Mouse (Mus musculus): Measurements from ENCODE around the gene Anp32b. TPM values are rescaled to one million over a fixed set of nuclear protein-coding genes. Genes with fewer than 3 reads are reported as not detected.

Gene Anp32b
- total RNA-seq, 2 experiments from 2014 or later, result 54.9 to 56.1 TPM

DNA sequence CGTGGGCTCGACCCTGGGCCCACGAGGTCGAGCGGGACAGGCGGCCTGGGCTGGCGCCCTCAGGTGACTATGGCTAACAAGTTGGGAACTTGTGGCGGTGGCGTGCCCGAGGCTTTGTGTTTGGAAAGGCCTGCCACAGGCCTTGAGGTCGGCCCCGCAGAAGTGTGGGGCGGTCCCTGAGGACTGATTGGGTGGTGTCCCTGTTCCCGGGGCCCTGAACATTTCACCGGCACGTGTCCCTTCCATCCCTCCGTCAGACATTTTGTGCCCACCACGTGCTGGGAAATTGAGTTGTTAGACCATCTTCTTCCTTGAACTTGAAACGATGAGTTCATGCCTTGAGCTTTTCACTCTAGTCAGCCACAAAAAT is 1.8 kb downstream of the Anp32b start:
- DNase-seq (ENCODE audit: low spot score in 2 of 2), result peak; percentile 10 to 39

DNA sequence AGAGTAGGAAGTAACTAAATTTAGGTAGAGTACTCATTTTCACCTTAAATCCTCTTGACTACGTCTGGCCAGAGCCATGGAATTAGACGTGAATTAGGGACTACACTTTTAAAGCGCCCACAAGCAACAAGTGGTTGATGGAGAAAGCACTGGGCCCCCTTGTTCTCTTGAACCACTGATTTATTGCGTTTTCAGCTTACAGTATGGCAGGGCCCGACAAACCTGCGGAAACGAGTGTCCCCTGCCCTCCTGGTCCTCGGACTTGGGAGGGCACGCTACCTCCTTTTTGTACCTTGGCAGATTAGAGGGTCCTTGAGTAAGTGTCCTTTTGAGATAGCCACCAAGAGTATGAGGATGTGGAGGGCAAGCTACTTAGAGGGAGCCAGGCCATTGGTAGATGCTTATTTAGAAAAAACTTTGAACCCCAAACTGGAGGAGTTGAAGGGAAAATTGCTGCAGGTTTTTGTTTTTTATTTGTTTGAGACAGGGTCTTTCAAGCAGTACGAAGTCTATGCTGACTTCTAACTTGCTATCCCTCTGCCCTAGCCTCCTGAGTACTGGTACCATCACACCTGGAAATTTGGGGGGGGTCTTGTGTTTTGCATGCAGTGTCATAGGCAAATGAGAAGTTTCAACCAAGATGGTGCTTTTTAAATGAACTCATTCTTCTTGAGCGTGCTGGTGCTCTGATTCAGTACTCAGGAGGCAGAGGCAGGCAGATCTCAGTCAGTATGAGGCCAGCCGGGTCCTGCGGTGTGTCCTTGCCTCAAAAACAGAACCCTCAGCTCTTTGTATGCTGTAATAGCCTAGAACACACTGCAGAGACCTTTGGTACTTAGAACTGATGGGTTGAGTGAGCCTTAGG is 2.4 kb downstream of the Anp32b start:
- no peak for DNase-seq (ENCODE audit: low spot score in 2 of 2)

- DNase-seq (ENCODE audit: low spot score in 2 of 2), result no peak
Measured at GRCm38 (mm10) chr4:46454097-46454864, 3.6 kb downstream of the Anp32b start.

DNA sequence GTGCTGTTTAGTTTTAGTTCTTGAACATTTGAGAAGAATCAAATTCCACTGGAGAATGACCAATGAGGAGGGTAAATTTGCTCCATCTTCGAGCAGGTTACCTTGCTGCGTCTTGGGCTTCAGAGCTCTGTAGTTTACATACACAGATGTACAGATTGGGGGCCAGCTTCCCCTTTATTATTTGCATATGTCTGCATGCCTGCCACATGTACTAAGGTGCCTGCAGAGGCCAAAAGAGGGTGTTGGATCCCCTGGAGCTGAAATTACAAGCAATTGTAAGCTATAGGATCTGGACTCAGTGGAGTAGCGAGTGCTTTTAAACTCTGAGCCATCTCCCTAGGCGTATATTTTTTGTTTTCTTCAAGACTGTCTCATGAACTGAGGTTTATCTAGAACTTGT is 6.1 kb downstream of the Anp32b start:
- no peak for DNase-seq (ENCODE audit: low spot score in 2 of 2)

DNA sequence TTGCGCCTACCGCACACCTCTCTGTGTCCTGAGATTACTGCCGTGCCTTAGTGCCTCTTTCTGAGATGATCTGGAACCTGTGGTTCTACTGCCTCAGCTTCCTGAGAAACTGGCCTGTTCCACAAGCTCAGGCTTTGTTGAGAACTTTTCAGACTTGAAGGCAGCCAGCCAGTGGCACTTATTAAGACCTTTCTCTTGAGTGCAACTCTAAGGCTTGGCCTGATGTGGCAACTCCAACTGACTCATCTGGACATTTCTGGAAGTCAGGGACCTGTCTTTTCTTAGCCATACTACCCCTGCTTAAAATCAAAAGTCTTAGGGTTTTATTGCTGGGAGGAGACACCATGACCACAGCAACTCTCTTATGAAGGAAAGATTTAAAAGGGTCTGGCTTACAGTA is 6.5 kb downstream of the Anp32b start:
- DNase-seq (ENCODE audit: low spot score in 2 of 2), result no peak

- no peak for DNase-seq (ENCODE audit: low spot score in 2 of 2)
Measured at GRCm38 (mm10) chr4:46458411-46458810, 7.7 kb downstream of the Anp32b start.

DNA sequence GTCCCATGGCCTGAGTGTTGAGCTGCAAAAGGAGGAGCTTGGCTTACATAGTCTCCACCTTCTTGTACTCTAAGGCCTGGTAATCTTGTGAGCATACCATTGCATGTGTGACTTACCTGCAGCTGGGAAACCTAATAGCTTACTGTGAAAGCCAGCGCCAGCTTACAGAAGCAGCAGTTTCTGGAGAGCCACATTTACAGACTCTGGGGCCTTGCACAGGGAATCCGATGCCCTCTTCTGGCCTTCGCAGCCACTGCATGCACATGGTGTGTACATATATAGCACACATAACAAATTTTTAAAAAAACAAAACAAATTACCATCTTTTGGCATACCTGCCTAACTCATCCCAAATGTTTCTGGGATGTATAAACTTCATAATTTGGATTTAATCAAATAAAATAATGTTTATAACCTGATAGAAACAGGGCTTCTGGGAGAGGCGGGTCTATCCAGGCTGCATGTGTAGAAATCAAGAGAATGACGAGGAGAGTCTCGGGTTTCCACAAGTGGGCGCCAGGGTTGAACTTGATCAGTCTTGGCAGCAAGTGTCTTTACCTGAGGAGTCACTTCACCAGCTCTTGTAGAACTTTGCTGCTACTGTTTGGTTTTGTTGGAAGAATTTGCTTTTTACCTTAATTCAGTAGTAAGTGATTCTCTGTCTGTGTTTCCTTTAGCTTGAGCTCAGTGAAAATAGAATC is 12.6 kb downstream of the Anp32b start:
- no peak for DNase-seq (ENCODE audit: low spot score in 2 of 2)

DNA sequence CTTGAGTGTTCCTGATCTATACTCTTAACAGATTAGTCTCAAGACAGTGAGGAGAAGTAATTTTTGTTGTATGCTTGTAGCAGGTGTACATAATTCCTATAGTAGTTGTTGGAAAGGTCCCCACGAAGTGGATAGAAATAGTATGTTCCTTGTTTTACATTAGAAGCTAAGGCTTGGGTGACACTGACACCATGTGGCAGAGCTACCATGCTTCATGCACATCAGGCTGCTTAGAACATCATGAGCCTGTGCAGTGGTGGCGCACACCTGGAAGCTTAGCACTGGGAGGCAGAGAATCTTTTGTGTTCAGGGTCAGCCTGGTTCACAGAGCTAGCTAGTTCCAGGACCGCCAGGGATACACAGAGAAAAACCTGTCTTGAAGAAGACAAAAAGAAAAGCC is 15.0 kb downstream of the Anp32b start:
- DNase-seq (ENCODE audit: low spot score in 2 of 2), result no peak

DNA sequence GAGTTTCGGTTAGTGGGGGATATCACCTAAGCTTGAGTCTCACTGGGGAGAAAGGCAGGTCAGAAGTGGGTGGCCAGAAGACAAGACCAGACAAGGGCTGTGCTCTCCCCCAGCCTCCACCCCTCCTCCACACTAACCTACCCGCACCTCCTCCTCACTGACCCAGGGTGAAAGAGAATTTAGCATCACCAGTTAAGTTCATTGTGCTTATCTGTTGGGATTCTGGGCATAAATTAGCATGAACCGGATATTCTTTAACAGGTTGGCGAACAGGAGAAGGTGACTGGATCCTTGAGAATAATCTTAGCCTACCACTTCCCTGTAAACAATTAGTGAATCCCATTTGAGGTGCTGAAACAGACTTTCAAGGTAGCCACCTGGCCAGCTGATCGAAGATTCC is 24.4 kb downstream of the Anp32b start:
- no peak for DNase-seq (ENCODE audit: low spot score in 2 of 2)

DNA sequence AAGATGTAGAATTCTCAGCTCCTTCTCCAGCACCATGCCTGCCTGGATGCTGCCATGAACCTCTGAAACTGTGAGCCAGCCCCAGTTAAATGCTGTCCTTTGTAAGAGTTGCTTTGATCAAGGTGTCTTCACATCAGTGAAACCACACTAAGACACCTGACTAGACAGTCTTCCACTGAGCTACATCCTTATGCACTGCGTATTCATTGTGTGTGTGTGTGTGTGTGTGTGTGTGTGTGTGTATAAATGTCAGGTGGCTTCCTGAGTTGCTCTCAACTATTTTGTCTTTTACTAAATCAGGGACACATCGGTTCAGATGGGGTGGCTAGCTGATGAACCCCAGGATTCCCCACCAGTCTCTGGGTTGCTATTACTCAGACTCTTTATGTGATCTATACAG is 28.4 kb downstream of the Anp32b start:
- no peak for DNase-seq (ENCODE audit: low spot score in 2 of 2)

- DNase-seq (ENCODE audit: low spot score in 2 of 2), result peak in 1 of 2 experiments; percentile 21
Measured at GRCm38 (mm10) chr4:46485696-46486417, 35.2 kb downstream of the Anp32b start.

- peak in 1 of 2 experiments; percentile 44 for DNase-seq (ENCODE audit: low spot score in 2 of 2)
Measured at GRCm38 (mm10) chr4:46487348-46487747, 36.6 kb downstream of the Anp32b start.

DNA sequence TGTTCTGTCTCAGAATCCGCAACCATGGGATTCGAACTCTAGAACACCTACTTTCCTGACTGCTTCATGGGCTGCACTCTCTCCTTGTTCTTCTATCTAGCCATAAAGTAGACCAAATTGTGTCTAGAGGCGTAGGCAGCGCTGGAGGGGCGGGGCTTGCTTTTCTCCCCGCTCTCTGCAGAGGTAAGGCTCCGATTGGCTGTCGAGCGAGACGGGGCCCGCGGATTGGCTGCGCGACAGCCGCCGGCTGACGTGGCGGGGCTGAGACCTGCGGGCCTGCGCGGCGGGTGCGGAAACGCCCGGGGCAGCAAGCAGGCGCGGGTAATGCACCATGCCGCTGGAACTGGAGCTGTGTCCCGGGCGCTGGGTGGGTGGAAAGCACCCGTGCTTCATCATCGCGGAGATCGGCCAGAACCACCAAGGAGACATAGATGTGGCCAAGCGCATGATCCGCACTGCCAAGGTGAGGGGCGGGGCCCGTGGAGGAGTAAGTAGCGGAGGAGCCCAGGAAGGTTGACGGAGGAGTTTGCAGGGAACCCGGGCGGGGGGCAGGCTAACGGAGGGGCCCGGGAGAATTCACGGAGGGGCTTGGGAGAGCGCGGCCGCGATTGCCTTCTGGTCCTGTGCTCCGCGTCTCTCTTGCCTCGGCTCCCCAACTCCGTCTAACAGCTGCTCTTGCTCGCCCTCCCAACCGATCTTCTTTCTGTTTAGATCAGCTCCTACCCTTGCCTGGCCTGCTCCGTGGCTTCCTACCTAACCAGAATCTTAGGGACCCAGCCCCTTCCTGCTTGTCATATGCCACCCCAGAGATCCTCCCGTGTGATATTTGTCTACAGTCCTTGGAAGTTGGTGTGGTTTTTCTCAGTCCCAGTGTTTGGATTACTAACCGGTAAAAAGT is 38.6 kb downstream of the Anp32b start, which contains the start of gene Nans:
Gene Nans, plus strand, starts transcription at position 221 of the 898 bp plus-strand sequence.
- peak; percentile 92 to 95 for DNase-seq (ENCODE audit: low spot score in 2 of 2)

GRCm38 (mm10) chr4:46493071-46493470 is 42.4 kb downstream of the Anp32b start:
- DNase-seq (ENCODE audit: low spot score in 2 of 2), result no peak

DNA sequence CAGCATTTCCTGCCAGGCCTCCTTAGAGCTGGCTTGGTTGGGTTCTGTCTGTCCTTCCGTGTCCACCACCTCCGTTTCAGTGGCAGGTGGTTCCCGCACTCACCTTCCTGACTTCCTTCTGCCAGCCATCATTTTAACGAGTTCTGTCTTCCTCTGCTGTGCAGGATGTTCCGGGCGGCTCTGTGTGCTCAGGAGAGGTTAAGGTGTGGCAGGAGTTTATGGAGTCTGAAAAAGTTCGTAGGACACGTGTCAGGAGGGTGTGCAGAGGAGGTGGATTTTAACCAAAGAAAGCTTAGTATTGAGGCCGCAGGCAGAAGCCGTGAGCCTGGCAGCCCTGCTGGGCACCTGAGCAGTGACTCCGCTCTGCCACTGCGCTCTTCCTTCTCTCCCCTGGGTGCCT is 44.8 kb downstream of the Anp32b start:
- DNase-seq (ENCODE audit: low spot score in 2 of 2), result no peak

DNA sequence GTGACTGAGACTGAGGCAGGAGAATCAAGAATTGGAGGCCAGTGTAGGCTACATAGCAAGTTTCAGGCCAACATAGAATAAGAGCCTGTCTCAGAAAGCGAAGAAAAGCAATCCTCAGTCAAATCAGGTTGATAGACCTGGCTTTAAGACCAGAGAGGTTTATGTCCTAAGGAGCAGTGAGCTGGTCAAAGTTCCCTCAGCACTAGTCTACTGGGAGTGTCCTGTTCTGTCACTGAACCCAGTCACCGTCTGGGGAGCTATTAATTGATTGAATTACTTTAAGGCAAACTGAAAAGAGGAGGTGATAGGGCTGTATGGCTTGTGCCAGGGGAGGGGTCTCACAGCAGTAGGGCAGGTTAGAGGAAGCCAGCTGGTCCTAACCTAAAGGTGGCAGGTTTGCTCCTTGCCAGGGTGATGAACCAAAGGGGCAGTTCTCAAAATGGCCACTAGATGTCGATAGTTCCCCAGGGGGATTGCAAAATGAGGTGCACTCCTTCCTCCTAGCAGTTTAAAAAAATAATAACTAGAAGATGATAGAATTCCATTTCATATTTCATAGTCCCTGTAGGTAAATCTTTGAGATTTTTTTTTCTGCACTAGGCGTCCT is 46.7 kb downstream of the Anp32b start:
- peak in 1 of 2 experiments; percentile 70 for DNase-seq (ENCODE audit: low spot score in 2 of 2)

DNA sequence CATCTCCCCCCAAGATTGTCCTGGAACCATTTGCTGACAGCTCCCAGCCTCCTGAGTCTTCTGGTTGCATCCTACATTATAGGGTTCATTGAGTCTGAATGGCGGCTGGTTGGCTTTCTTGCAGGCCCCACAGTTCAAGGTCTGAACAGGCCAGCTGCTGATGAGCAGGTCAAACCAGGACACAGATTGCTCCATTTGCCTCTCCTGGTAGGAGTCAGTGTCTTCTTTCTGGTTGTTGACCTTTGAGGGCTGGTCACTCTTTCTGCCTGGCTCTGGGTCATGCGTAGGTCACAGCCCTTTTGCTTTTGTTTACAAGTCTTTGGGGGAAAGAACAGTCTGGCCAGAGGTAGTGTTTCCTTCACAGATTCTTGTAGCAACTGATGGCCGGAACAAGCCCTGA is 47.8 kb downstream of the Anp32b start:
- no peak for DNase-seq (ENCODE audit: low spot score in 2 of 2)

DNA sequence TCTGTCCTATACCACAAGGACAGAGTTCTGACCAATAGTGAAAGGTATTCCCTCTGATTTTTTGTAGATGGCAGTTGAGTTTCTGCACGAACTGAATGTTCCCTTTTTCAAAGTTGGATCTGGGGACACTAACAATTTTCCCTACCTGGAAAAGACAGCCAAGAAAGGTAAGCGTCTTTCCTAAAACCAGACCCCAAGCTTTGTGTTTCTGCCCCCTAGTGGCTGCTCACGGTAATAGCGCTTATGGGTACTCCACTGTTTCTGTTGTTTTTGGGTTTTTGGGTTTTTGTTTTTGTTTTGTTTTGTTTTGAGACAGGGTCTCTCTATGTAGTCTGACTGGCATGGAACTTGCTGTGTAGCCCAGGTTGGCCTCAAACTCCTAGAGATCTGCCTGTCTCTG is 48.3 kb downstream of the Anp32b start:
- DNase-seq (ENCODE audit: low spot score in 2 of 2), result peak in 1 of 2 experiments; percentile 44
